Mouse (Mus musculus) CD4-positive, CD25-positive, alpha-beta regulatory T cell (primary cell): ENCODE results near the gene 4930469K13Rik. TPM values are rescaled to one million over a fixed set of nuclear protein-coding genes. Genes with fewer than 3 reads are reported as not detected.

Source experiments
- polyA plus RNA-seq: library from polyadenylated mRNA; unstranded; fragments of 100-300 nt; shearing (Covaris generic); gene quantifications from one replicate; pipeline ENCODE4 v1.2.1, GENCODE M21; 2017

Gene 4930469K13Rik
- polyA plus RNA-seq, result 1.1 TPM

GRCm38 (mm10) chr11:34098422-34098821 is at the start of gene 4930469K13Rik:
4930469K13Rik (minus strand) TSS chr11:34098554.

GRCm38 (mm10) chr11:34046767-34047541 is 51.4 kb downstream of the 4930469K13Rik start, which contains the start of gene Lcp2:
Lcp2 (plus strand) TSS chr11:34046920.

GRCm38 (mm10) chr11:33992938-33993337 is 105.4 kb downstream of the 4930469K13Rik start, which contains the start of gene Kcnip1:
Kcnip1 (minus strand) TSS chr11:33993152.

GRCm38 (mm10) chr11:33962688-33963407 is 135.5 kb downstream of the 4930469K13Rik start, which contains the start of gene Kcnmb1:
Kcnmb1 (plus strand) TSS chr11:33963013.

Other genes with a start within 250 kb of the 4930469K13Rik start
- 0.23 TPM for gene Kcnmb1, start 135.5 kb downstream of the 4930469K13Rik start, polyA plus RNA-seq
- not detected for gene Kcnip1, start 105.4 kb downstream of the 4930469K13Rik start, polyA plus RNA-seq
- gene Lcp2, start 51.6 kb downstream of the 4930469K13Rik start, polyA plus RNA-seq, result 391 TPM
- gene Foxi1, start 109.5 kb upstream of the 4930469K13Rik start, polyA plus RNA-seq, result not detected
- 4.9 TPM for gene Fam196b, start 216.3 kb upstream of the 4930469K13Rik start, polyA plus RNA-seq